Mouse (Mus musculus): ENCODE results near the gene Sv2b.

DNA sequence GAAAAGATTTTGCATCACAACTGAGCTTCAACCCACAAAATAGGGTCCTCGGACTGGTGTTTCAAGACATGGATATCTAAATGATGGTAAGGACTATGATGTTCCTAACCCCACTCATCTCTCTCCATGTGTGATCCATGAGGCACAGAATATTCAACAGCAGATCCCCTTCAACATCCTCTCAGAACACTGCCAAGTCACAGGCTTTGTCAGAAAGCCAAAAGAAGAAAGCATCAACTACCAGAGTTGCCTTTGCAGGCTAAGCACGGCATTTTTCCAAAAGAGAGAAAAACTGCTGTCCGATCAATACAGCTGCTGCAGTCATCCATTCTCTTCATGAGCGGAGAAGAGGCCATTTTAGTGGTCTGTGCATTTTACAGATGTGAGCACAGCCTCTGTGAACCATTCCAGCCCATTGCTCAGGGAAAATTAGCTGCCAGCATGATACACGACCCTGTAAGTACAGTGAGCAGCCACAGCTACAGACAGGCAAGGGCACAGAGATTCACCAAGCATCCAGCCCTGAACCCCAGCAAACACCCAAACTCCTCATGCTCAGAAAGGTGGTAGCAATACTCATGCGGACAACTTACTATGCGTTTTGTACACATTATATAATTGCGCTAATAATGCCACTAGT is 55.3 kb downstream of the Sv2b start:
- no peak for TF ChIP-seq CTCF (IDR thresholded peaks at IDR 0.05; ENCODE audit: control insufficient read depth, insufficient read depth, low read length)
- TF ChIP-seq POLR2A (IDR thresholded peaks at IDR 0.05; ENCODE audit: borderline replicate concordance, control insufficient read depth, low read depth, low read length) = no peak

All from bone marrow, adult 2 months (tissue).